Mouse (Mus musculus) CD4-positive, CD25-positive, alpha-beta regulatory T cell, adult 2 months (primary cell): ENCODE data around the gene Tmem273.

Source experiments
- DNase-seq: peaks from one replicate; pipeline ENCODE4 v3.0.0-alpha.2; 2012; ENCODE audit warnings: low read depth, low spot score

Gene Tmem273

GRCm38 (mm10) chr14:32812429-32812828, 26.7 kb downstream of the Tmem273 start:
- DNase-seq = no peak

GRCm38 (mm10) chr14:32814961-32815360, 29.2 kb downstream of the Tmem273 start:
- no peak for DNase-seq

- peak; percentile 56 for DNase-seq
Observed at GRCm38 (mm10) chr14:32816533-32816932, 30.8 kb downstream of the Tmem273 start.

GRCm38 (mm10) chr14:32817258-32817657, 31.5 kb downstream of the Tmem273 start:
- DNase-seq = no peak

- DNase-seq = no peak
Observed at GRCm38 (mm10) chr14:32819297-32819696, 33.5 kb downstream of the Tmem273 start.

- DNase-seq = no peak
Observed at GRCm38 (mm10) chr14:32822812-32823211, 37.0 kb downstream of the Tmem273 start.

- DNase-seq = no peak
Observed at GRCm38 (mm10) chr14:32823861-32824260, 38.1 kb downstream of the Tmem273 start.

- DNase-seq = no peak
Observed at GRCm38 (mm10) chr14:32824267-32825150, 38.7 kb downstream of the Tmem273 start.

GRCm38 (mm10) chr14:32825426-32826032, 39.8 kb downstream of the Tmem273 start:
- DNase-seq = no peak

GRCm38 (mm10) chr14:32827165-32827564, 41.4 kb downstream of the Tmem273 start:
- DNase-seq = no peak

GRCm38 (mm10) chr14:32827994-32828650, 42.4 kb downstream of the Tmem273 start:
- DNase-seq = no peak

GRCm38 (mm10) chr14:32833847-32834246, 48.1 kb downstream of the Tmem273 start, which contains the start of gene Fam170b:
TSS of gene Fam170b (plus strand) at chr14:32833962.
- DNase-seq = no peak

- DNase-seq = no peak
Observed at GRCm38 (mm10) chr14:32835181-32835580, 49.4 kb downstream of the Tmem273 start.

- DNase-seq = no peak
Observed at GRCm38 (mm10) chr14:32835596-32835995, 49.8 kb downstream of the Tmem273 start.

- DNase-seq = no peak
Observed at GRCm38 (mm10) chr14:32836191-32836590, 50.4 kb downstream of the Tmem273 start.

GRCm38 (mm10) chr14:32842052-32842451, 56.3 kb downstream of the Tmem273 start:
- no peak for DNase-seq

GRCm38 (mm10) chr14:32854059-32854458, 68.3 kb downstream of the Tmem273 start:
- DNase-seq = no peak

- no peak for DNase-seq
Observed at GRCm38 (mm10) chr14:32856246-32856645, 70.5 kb downstream of the Tmem273 start.

- no peak for DNase-seq
Observed at GRCm38 (mm10) chr14:32856681-32857328, 71.0 kb downstream of the Tmem273 start, which contains the start of gene Vstm4. TSS of gene Vstm4 (plus strand) at chr14:32856756.

GRCm38 (mm10) chr14:32858361-32858760, 72.6 kb downstream of the Tmem273 start:
- no peak for DNase-seq

- no peak for DNase-seq
Observed at GRCm38 (mm10) chr14:32858941-32859510, 73.3 kb downstream of the Tmem273 start.
